Mouse (Mus musculus) myocyte (in vitro differentiated cells): Measurements from ENCODE around the gene Rraga.

Source experiments
- MYOD1 ChIP-seq, 3 experiments: IDR thresholded peaks; one replicate each; pipeline ENCODE4 v1.6.1; 2011; ENCODE audit warnings: control low read depth in 2 of 3, low read depth in 2 of 3, mild to moderate bottlenecking in 2 of 3, moderate library complexity in 1 of 3; ENCODE audit not compliant: insufficient read length in 2 of 3, control insufficient read depth in 1 of 3
- POLR2A ChIP-seq: IDR thresholded peaks from one replicate; pipeline ENCODE4 v1.6.1; 2011; ENCODE audit warnings: low read depth, mild to moderate bottlenecking, control low read depth, moderate library complexity; ENCODE audit not compliant: insufficient read length

GRCm38 (mm10) chr4:86588236-86588635, 12.8 kb downstream of the Rraga start:
- TF ChIP-seq MYOD1 (IDR thresholded peaks at IDR 0.05; ENCODE audit: control insufficient read depth in 1 of 3, insufficient read length in 2 of 3, low read depth in 2 of 3): no peak
- TF ChIP-seq POLR2A: no peak
